Mouse (Mus musculus) limb, embryonic 14.5 days (tissue): ENCODE measurements around the gene Zfyve21. TPM values are rescaled to one million over a fixed set of nuclear protein-coding genes. Genes with fewer than 3 reads are reported as not detected.

Experiments used
- ATAC-seq: fragments of 200-750 bp; cut with Nextera tagmentation; 2 replicates; pipeline ENCODE4 v1.8.0; 2017; ENCODE audit warnings: low read depth, moderate number of reproducible peaks, moderate TSS enrichment; ENCODE audit not compliant: low FRiP score
- DNase-seq: peaks from one replicate; pipeline ENCODE4 v3.0.0-alpha.2; 2015; ENCODE audit warnings: low spot score
- H3K27ac ChIP-seq: fragments of 300-500 bp; sonication (generic); replicated peaks from 2 replicates; pipeline ENCODE4 v1.5.1; 2014; ENCODE audit warnings: low read depth, mild to moderate bottlenecking, low read length, moderate library complexity, mixed read lengths
- H3K27me3 ChIP-seq: fragments of 300-500 bp; sonication (generic); 2 replicates; pipeline ENCODE4 v1.6.1; 2014; ENCODE audit warnings: low read length, mixed read lengths; ENCODE audit not compliant: control insufficient read depth, insufficient read depth
- H3K36me3 ChIP-seq: fragments of 300-500 bp; sonication (generic); 2 replicates; pipeline ENCODE4 v1.6.1; 2014; ENCODE audit warnings: mild to moderate bottlenecking, low read length, moderate library complexity, mixed read lengths; ENCODE audit not compliant: control insufficient read depth, insufficient read depth
- H3K4me1 ChIP-seq: fragments of 300-500 bp; sonication (generic); 2 replicates; pipeline ENCODE4 v1.6.1; 2014; ENCODE audit warnings: antibody characterized with exemption, low read length, mixed read lengths; ENCODE audit not compliant: control insufficient read depth, insufficient read depth
- H3K4me2 ChIP-seq: fragments of 300-500 bp; sonication (generic); replicated peaks from 2 replicates; pipeline ENCODE4 v1.6.1; 2014; ENCODE audit warnings: low read depth, mild to moderate bottlenecking, low read length, moderate library complexity; ENCODE audit not compliant: severe bottlenecking
- H3K4me3 ChIP-seq: fragments of 300-500 bp; sonication (generic); replicated peaks from 2 replicates; pipeline ENCODE4 v1.5.1; 2014; ENCODE audit warnings: low read length
- H3K9ac ChIP-seq: fragments of 300-500 bp; sonication (generic); 2 replicates; pipeline ENCODE4 v1.6.1; 2014; ENCODE audit warnings: mild to moderate bottlenecking, low read depth, low read length, moderate library complexity; ENCODE audit not compliant: severe bottlenecking
- H3K9me3 ChIP-seq: fragments of 300-500 bp; sonication (generic); 2 replicates; pipeline ENCODE4 v1.6.1; 2016; ENCODE audit warnings: low read length; ENCODE audit not compliant: control insufficient read depth
- POLR2A ChIP-seq: fragments of 200-500 bp; IDR thresholded peaks from 2 replicates; pipeline ENCODE4 v1.8.0; 2012; ENCODE audit warnings: inconsistent platforms, mild to moderate bottlenecking, moderate library complexity, borderline replicate concordance; ENCODE audit not compliant: insufficient read depth, insufficient read length; ENCODE audit errors: extremely low read depth
- WGBS: fragments of 180-500 bp; shearing (Covaris S2); extraction: QIAGEN DNeasy Blood & Tissue Kit; methylation state at CpG from one replicate; pipeline ENCODE4 v1.1.7; 2014; 5-methylcytosine and 5-hydroxymethylcytosine counted together
- polyA plus RNA-seq, 2 experiments: library from polyadenylated mRNA; depleted of rRNA in 1 of 2; stranded (reverse) in 1 of 2; unstranded in 1 of 2; fragments of >200 nt; fragmentation: Nextera tagmentation in 1 of 2; extraction: Ambion mirVana in 1 of 2; gene quantifications; 2 replicates each; pipeline versions ENCODE4 v1.2.1 to v1.2.3; 2012 to 2014

The Zfyve21 gene
- polyA plus RNA-seq, 2 experiments = 102 to 119 TPM

GRCm38 (mm10) chr12:111816967-111817366, 3.0 kb downstream of the Zfyve21 start:
- H3K4me3 ChIP-seq = no peak overlapping the region
- no peaks in the 10 kb centered on the region; the same call in none of the 2 replicates for H3K36me3 ChIP-seq
- peak overlapping the region; percentile 43; the same call in 1 of the 2 replicates for H3K9ac ChIP-seq
- peaks cover 23% of the 10 kb centered on the region; the same call in 1 of the 2 replicates for H3K4me1 ChIP-seq
- 77% methylated on average over 9 of the region's 9 CpGs for WGBS
- no peaks in the 10 kb centered on the region for H3K9me3 ChIP-seq
- no peak for DNase-seq
- no peak for ATAC-seq
- TF ChIP-seq POLR2A = no peak
- 0 out of 2 replicates have a peak overlapping the region, but pooled peaks have one; percentile 77 for H3K4me2 ChIP-seq
- H3K27me3 ChIP-seq = no peaks in the 10 kb centered on the region
- H3K27ac ChIP-seq = no peak overlapping the region

GRCm38 (mm10) chr12:111817991-111818390, 4.0 kb downstream of the Zfyve21 start:
- DNase-seq (no peak), ATAC-seq (no peak)
- no peak overlapping the region for H3K4me2 ChIP-seq
- H3K4me1 ChIP-seq = peaks cover 19% of the 10 kb centered on the region; the same call in 1 of the 2 replicates
- no peak overlapping the region for H3K4me3 ChIP-seq
- no peaks in the 10 kb centered on the region for H3K27me3 ChIP-seq
- no peak for TF ChIP-seq POLR2A
- no peaks in the 10 kb centered on the region; the same call in none of the 2 replicates for H3K36me3 ChIP-seq
- no peak overlapping the region for H3K27ac ChIP-seq
- WGBS = 89% methylated on average over 8 of the region's 8 CpGs
- no peaks in the 10 kb centered on the region for H3K9me3 ChIP-seq
- H3K9ac ChIP-seq = no peak overlapping the region

- WGBS = 80% methylated on average over 8 of the region's 8 CpGs
- H3K9ac ChIP-seq = no peak overlapping the region
- no peak for ATAC-seq
- peaks cover 18% of the 10 kb centered on the region for H3K36me3 ChIP-seq
- TF ChIP-seq POLR2A = no peak
- H3K27me3 ChIP-seq = no peaks in the 10 kb centered on the region
- no peak for DNase-seq
- no peaks in the 10 kb centered on the region for H3K9me3 ChIP-seq
- H3K4me2 ChIP-seq = no peak overlapping the region
- H3K4me3 ChIP-seq = no peak overlapping the region
- no peak overlapping the region for H3K27ac ChIP-seq
- peaks cover 17% of the 10 kb centered on the region; the same call in 1 of the 2 replicates for H3K4me1 ChIP-seq
These were observed 6.0 kb downstream of the Zfyve21 start for GRCm38 (mm10) chr12:111819936-111820335.

- WGBS = 69% methylated on average over 7 of the region's 7 CpGs
- no peak for ATAC-seq
- peaks cover 25% of the 10 kb centered on the region for H3K36me3 ChIP-seq
These were observed 6.7 kb downstream of the Zfyve21 start for GRCm38 (mm10) chr12:111820708-111821107.

GRCm38 (mm10) chr12:111821931-111822330, 8.0 kb downstream of the Zfyve21 start:
- no peak overlapping the region for H3K9ac ChIP-seq
- TF ChIP-seq POLR2A = no peak
- DNase-seq (no peak), ATAC-seq (no peak)
- H3K27me3 ChIP-seq = no peaks in the 10 kb centered on the region
- H3K36me3 ChIP-seq = peaks cover 37% of the 10 kb centered on the region
- H3K4me3 ChIP-seq = no peak overlapping the region
- H3K9me3 ChIP-seq = no peaks in the 10 kb centered on the region
- H3K27ac ChIP-seq = no peak overlapping the region
- 64% methylated on average over 4 of the region's 4 CpGs for WGBS
- no peak overlapping the region for H3K4me2 ChIP-seq
- no peaks in the 10 kb centered on the region for H3K4me1 ChIP-seq

More at GRCm38 (mm10) chr12:111820708-111821107, 6.7 kb downstream of the Zfyve21 start:
- Histone ChIP-seq H3K27me3 (no peaks in the 10 kb centered on the region), H3K9ac (no peak overlapping the region), H3K27ac (no peak overlapping the region), H3K4me3 (no peak overlapping the region), H3K4me2 (no peak overlapping the region), H3K4me1 (peaks cover 12% of the 10 kb centered on the region; the same call in 1 of the 2 replicates), H3K9me3 (no peaks in the 10 kb centered on the region)
- no peak for TF ChIP-seq POLR2A
- no peak for DNase-seq
